Mouse (Mus musculus): ENCODE data around the gene Prlh. TPM values are rescaled to one million over a fixed set of nuclear protein-coding genes. Genes with fewer than 3 reads are reported as not detected.
A peak's percentile ranks its signal among the peaks of the same experiment; 100 is the strongest.

Prlh gene
- total and polyA plus RNA-seq, 2 experiments from 2014 or later, result 1.5 TPM; not detected in 1

DNA sequence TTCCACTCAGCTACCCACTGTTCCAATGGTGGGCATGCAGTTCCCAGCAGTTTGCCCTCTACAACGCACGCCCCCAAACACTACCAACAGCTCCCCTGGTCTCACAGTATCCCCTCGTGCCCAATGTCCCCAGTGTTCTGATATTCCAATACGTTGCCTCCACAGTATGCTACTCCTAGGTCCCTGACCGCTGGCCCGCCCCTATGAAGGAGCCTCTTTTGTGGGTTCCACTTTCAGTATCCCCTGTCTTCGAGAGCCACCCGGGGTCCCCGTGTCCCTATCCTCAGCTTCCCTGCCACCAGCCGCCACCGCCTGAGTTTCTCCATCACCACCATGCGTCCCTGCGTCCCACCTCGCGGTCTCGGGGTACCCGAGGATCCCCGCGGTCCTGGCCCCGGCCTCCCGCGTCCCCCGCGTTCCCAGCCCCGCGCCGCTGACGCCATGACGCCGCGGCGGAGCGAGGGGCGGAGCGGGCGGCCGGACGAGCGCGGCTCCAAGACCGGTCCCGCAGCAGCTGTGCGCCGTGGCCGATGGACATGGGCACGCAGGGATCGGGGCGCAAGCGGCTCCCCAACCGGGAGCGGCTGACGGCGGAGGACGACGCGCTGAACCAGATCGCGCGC lies 45.5 kb downstream of the Prlh start, which contains the start of gene Lrrfip1:
Lrrfip1 (plus strand) TSS at position 470 of the 623 bp plus-strand sequence.
- H3K4me3 ChIP-seq (ENCODE audit: low read length), result peak within 1 kb of the TSS; percentile 81
- no peak for TF ChIP-seq CTCF (IDR thresholded peaks at IDR 0.05; ENCODE audit: low read depth)
- 0 out of 2 replicates have a peak, but pooled peaks cover 9% of the 10 kb centered on the region for H3K4me1 ChIP-seq (ENCODE audit: insufficient read depth, low read length)
- peak within 1 kb of the TSS; percentile 99 for H3K4me2 ChIP-seq (ENCODE audit: low read depth, low read length)
- no peaks in the 10 kb centered on the region for H3K27me3 ChIP-seq (ENCODE audit: insufficient read depth, low read length)
- peak within 1 kb of the TSS; percentile 70 for H3K27ac ChIP-seq
- ATAC-seq (peak; percentile 89), DNase-seq (ENCODE audit: low spot score) (peak; percentile 74)
- no peaks in the 10 kb centered on the region for H3K9me3 ChIP-seq (ENCODE audit: low read length)
- 2% methylated on average over 57 of the region's 59 CpGs for WGBS
- H3K36me3 ChIP-seq (ENCODE audit: insufficient read depth, low read length), result no peaks in the 10 kb centered on the region
- peak within 1 kb of the TSS; percentile 89 for H3K9ac ChIP-seq (replicated peaks; ENCODE audit: low read length)

DNA sequence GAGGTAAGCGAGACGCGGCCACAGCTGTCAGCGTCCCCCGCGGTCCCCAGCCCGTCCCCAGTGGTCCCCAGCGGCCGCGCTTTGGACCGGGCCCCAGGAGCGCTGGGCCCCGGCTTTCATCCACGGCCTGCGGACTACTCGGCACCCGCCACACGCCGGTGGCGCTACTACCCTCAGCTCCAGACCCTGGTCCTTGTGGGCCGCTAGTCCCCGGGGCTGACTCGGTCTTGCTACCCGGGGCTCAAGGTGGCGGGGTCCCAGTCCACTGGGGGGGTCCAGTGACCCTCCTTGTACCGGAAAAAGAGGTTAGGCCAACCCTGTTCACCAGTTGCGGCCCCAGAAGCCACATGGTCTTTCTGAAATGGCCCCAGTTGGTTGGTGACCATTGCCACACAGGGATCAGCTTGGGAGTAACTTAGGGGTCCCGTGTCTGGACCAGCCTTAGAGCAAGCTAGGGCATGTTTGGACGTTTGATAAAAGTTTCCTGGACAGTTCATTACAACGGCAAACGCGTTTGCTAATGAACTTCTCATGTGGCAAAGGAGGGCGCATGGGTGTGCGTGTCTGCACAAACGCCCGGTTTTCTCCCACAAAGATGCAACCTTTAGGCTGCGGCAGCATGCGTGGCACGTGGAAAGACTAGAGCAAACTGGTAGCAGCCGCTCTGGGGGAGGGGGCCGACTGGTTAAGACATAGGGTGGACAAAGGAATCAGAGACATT lies 46.1 kb downstream of the Prlh start:
- no peaks in the 10 kb centered on the region for H3K27me3 ChIP-seq (ENCODE audit: insufficient read depth, low read length)
- DNase-seq (ENCODE audit: low spot score) (peak; percentile 54), ATAC-seq (peak; percentile 82)
- peak overlapping the region; percentile 70 for H3K27ac ChIP-seq
- H3K36me3 ChIP-seq (ENCODE audit: insufficient read depth, low read length), result no peaks in the 10 kb centered on the region
- peak overlapping the region; percentile 99 for H3K4me2 ChIP-seq (ENCODE audit: low read depth, low read length)
- 0 out of 2 replicates have a peak, but pooled peaks cover 9% of the 10 kb centered on the region for H3K4me1 ChIP-seq (ENCODE audit: insufficient read depth, low read length)
- no peaks in the 10 kb centered on the region for H3K9me3 ChIP-seq (ENCODE audit: low read length)
- TF ChIP-seq CTCF (IDR thresholded peaks at IDR 0.05; ENCODE audit: low read depth), result no peak
- peak overlapping the region; percentile 89 for H3K9ac ChIP-seq (replicated peaks; ENCODE audit: low read length)
- WGBS, result 1% methylated on average over 41 of the region's 41 CpGs
- peak overlapping the region; percentile 81 for H3K4me3 ChIP-seq (ENCODE audit: low read length)

DNA sequence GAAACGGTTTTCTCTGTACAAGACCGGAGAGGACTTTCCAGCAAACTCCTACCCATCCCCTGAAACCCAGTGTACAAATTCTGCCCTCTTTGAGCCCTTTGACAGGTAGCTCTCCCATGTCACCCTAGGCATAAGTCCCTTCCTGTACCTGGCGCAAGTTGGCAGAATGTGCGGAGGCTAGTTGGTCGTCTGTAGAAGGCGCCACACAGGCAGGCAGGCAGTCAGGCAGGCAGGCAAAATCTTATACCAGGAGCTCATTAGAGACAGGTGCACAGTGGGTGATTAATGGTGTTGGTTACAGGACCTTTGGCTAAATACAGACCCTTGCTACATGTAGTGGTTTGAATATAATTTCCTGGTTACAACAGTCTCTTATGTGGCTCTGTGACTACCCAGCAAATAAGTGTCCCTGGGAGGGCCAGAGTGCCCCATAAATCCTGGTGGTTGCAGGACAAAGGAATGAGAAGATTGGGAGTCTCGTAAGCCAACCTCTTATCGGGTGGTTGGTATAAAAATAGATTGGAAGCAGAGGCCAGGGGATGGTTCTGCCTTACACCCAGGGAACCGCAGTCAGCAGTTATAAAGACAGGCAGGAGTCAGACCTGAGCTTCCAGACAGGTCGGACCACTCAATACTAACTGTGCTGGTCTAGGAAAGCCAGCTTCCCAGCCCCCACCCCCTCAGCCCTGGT lies 47.1 kb downstream of the Prlh start:
- Histone ChIP-seq H3K4me3 (ENCODE audit: low read length) (peak overlapping the region; percentile 81), H3K9me3 (ENCODE audit: low read length) (no peaks in the 10 kb centered on the region), H3K27ac (no peak overlapping the region), H3K36me3 (ENCODE audit: insufficient read depth, low read length) (no peaks in the 10 kb centered on the region), H3K4me2 (ENCODE audit: low read depth, low read length) (peak overlapping the region; percentile 99), H3K9ac (replicated peaks; ENCODE audit: low read length) (peak overlapping the region; percentile 89; the same call in 1 of the 2 replicates), H3K27me3 (ENCODE audit: insufficient read depth, low read length) (no peaks in the 10 kb centered on the region), H3K4me1 (ENCODE audit: insufficient read depth, low read length) (0 out of 2 replicates have a peak, but pooled peaks cover 9% of the 10 kb centered on the region)
- no peak for DNase-seq (ENCODE audit: low spot score)
- WGBS, result 66% methylated on average over 10 of the region's 10 CpGs
- TF ChIP-seq CTCF (IDR thresholded peaks at IDR 0.05; ENCODE audit: low read depth), result no peak
- no peak for ATAC-seq

DNA sequence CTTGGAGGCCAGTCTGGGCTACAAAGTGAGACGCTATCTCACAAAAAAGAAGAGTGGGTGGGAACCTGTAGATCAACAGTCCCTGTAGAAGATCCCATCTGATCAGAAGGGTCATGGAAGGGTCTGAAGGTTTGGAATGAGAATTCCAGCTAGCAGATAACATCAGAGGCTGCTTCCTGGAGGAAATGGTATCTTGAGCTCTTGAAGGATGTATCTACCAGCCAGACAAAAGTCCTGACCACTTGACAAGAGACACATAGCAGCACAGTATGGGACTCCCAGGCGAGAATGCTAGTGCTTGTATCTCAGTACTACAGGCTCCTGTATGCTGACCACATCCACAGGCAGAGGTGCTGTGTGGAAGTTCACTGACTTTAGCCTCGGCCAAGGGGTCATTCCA lies 48.2 kb downstream of the Prlh start:
- DNase-seq (ENCODE audit: low spot score), result no peak
- no peak overlapping the region for H3K4me3 ChIP-seq (ENCODE audit: low read length)
- no peaks in the 10 kb centered on the region for H3K27me3 ChIP-seq (ENCODE audit: insufficient read depth, low read length)
- TF ChIP-seq CTCF (IDR thresholded peaks at IDR 0.05; ENCODE audit: low read depth), result no peak
- no peak overlapping the region for H3K27ac ChIP-seq
- ATAC-seq, result no peak
- no peak overlapping the region for H3K9ac ChIP-seq (replicated peaks; ENCODE audit: low read length)
- H3K4me2 ChIP-seq (ENCODE audit: low read depth, low read length), result no peak overlapping the region
- H3K4me1 ChIP-seq (ENCODE audit: insufficient read depth, low read length), result 0 out of 2 replicates have a peak, but pooled peaks cover 9% of the 10 kb centered on the region
- WGBS, result 93% methylated on average over 3 of the region's 3 CpGs
- H3K9me3 ChIP-seq (ENCODE audit: low read length), result no peaks in the 10 kb centered on the region
- H3K36me3 ChIP-seq (ENCODE audit: insufficient read depth, low read length), result no peaks in the 10 kb centered on the region

DNA sequence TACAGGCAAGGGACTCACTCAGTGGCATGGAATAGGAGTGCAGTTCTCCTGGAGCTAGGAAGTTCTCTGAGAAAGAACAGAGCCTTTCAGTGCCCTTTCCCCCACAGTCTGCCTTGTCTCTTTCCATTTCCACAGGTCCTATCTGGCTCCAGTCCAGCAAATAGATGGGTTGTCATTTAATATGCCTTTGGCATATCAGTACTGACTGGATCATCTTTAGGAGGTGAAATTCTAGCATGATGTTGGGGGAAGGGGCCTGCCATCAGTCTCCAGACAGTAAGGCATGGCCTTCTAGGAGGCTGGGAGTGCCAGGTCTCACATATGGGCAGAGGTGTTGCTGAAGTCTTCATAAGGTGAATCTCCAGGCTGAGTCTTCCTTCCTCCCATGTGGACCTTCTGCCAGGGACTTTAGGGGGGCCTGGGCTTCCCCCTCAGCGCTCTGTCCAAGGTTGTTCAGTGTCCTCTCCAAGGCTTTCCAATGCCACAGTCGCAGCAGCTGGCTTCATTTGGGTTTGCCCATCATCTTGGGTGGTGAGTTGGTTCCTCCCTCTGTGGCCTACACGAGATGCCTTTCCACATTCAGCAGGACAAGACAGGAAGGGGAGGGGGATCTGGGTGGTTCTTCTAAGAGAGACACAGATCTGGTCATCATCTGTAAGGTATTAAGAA lies 49.1 kb downstream of the Prlh start:
- no peak overlapping the region for H3K4me3 ChIP-seq (ENCODE audit: low read length)
- WGBS, result 86% methylated on average over 3 of the region's 3 CpGs
- ATAC-seq, result no peak
- no peak overlapping the region for H3K27ac ChIP-seq
- no peaks in the 10 kb centered on the region for H3K9me3 ChIP-seq (ENCODE audit: low read length)
- H3K4me1 ChIP-seq (ENCODE audit: insufficient read depth, low read length), result 0 out of 2 replicates have a peak, but pooled peaks cover 9% of the 10 kb centered on the region
- TF ChIP-seq CTCF (IDR thresholded peaks at IDR 0.05; ENCODE audit: low read depth), result no peak
- no peaks in the 10 kb centered on the region for H3K27me3 ChIP-seq (ENCODE audit: insufficient read depth, low read length)
- DNase-seq (ENCODE audit: low spot score), result no peak
- no peak overlapping the region for H3K4me2 ChIP-seq (ENCODE audit: low read depth, low read length)
- H3K9ac ChIP-seq (replicated peaks; ENCODE audit: low read length), result no peak overlapping the region
- no peaks in the 10 kb centered on the region for H3K36me3 ChIP-seq (ENCODE audit: insufficient read depth, low read length)

DNA sequence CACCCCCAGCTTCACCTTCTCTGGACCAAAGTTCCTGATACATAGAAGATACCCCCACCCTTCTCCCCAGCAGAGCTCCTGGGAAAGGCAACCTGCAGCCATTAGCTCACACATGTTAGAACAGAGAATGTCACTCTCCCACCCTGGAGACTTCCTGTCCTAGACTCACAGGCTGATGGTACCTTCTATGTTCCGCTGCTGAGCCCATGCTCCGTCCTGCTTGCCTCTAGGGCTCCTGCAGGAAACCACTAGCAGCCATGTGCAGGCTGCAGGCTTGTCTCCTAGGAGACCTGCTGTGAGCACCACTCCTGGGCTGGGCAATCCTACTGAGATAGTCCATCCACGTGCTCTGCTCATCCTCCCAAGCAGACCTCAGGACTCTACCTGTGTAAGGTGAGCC lies 49.7 kb downstream of the Prlh start:
- no peak overlapping the region for H3K27ac ChIP-seq
- ATAC-seq, result no peak
- H3K9ac ChIP-seq (replicated peaks; ENCODE audit: low read length), result no peak overlapping the region
- H3K9me3 ChIP-seq (ENCODE audit: low read length), result no peaks in the 10 kb centered on the region
- no peaks in the 10 kb centered on the region for H3K36me3 ChIP-seq (ENCODE audit: insufficient read depth, low read length)
- H3K27me3 ChIP-seq (ENCODE audit: insufficient read depth, low read length), result no peaks in the 10 kb centered on the region
- H3K4me3 ChIP-seq (ENCODE audit: low read length), result no peak overlapping the region
- DNase-seq (ENCODE audit: low spot score), result no peak
- no peak overlapping the region for H3K4me2 ChIP-seq (ENCODE audit: low read depth, low read length)
- WGBS, result 78% methylated on average over 3 of the region's 3 CpGs
- 0 out of 2 replicates have a peak, but pooled peaks cover 9% of the 10 kb centered on the region for H3K4me1 ChIP-seq (ENCODE audit: insufficient read depth, low read length)
- no peak for TF ChIP-seq CTCF (IDR thresholded peaks at IDR 0.05; ENCODE audit: low read depth)

Other genes starting within 250 kb of the Prlh start
- 15.9 and 19.2 TPM in 2 replicates for gene Col6a3, start 109.1 kb upstream of the Prlh start, total RNA-seq (2014; rRNA removed)
- 4.9 and 5.2 TPM in 2 replicates for gene Col6a3, start 109.1 kb upstream of the Prlh start, polyA plus RNA-seq (2015; fragmentation: Nextera tagmentation; extraction: Ambion mirVana)
- gene Mlph, start 38.0 kb upstream of the Prlh start, total RNA-seq (2014; rRNA removed), result 0.63 and 0.72 TPM in 2 replicates
- 0.19 and 0.51 TPM in 2 replicates for gene Mlph, start 38.0 kb upstream of the Prlh start, polyA plus RNA-seq (2015; fragmentation: Nextera tagmentation; extraction: Ambion mirVana)
- gene Rab17, start 16.6 kb downstream of the Prlh start, total RNA-seq (2014; rRNA removed), result not detected in 2 replicates
- gene Rab17, start 16.6 kb downstream of the Prlh start, polyA plus RNA-seq (2015; fragmentation: Nextera tagmentation; extraction: Ambion mirVana), result 0.19 TPM in 1 of 2 replicates, not detected in the other
- gene Lrrfip1, start 45.6 kb downstream of the Prlh start, total RNA-seq (2014; rRNA removed), result 20.5 and 26.9 TPM in 2 replicates
- gene Lrrfip1, start 45.6 kb downstream of the Prlh start, polyA plus RNA-seq (2015; fragmentation: Nextera tagmentation; extraction: Ambion mirVana), result 37.5 and 37.8 TPM in 2 replicates
- gene Rbm44, start 192.0 kb downstream of the Prlh start, total RNA-seq (2014; rRNA removed), result not detected in 2 replicates
- 0.11 and 0.25 TPM in 2 replicates for gene Rbm44, start 192.0 kb downstream of the Prlh start, polyA plus RNA-seq (2015; fragmentation: Nextera tagmentation; extraction: Ambion mirVana)
- 44.1 and 48.4 TPM in 2 replicates for gene Ramp1, start 226.7 kb downstream of the Prlh start, total RNA-seq (2014; rRNA removed)
- gene Ramp1, start 226.7 kb downstream of the Prlh start, polyA plus RNA-seq (2015; fragmentation: Nextera tagmentation; extraction: Ambion mirVana), result 44.7 and 46.8 TPM in 2 replicates